Mouse (Mus musculus) liver, postnatal 0 days (tissue): ENCODE data around the gene Slc6a21.

ENCODE experiments used
- CTCF ChIP-seq: sonication (generic); IDR thresholded peaks from 2 replicates; pipeline ENCODE4 v1.5.1; 2016; ENCODE audit warnings: antibody characterized with exemption, low read depth
- EP300 ChIP-seq: IDR thresholded peaks from 2 replicates; pipeline ENCODE4 v1.6.1; 2016; ENCODE audit warnings: antibody characterized with exemption, low read depth, mild to moderate bottlenecking

- TF ChIP-seq CTCF, result no peak
- no peak for TF ChIP-seq EP300
These were observed 11.8 kb upstream of the Slc6a21 start for GRCm38 (mm10) chr7:45265518-45265917.
